Mouse (Mus musculus) liver, postnatal 0 days (tissue): ENCODE measurements around the gene Dnal4. TPM values are rescaled to one million over a fixed set of nuclear protein-coding genes. Genes with fewer than 3 reads are reported as not detected.
A peak's percentile ranks its signal among the peaks of the same experiment; 100 is the strongest.

Source experiments
- ATAC-seq: fragments of 200-750 bp; cut with Nextera tagmentation; 2 replicates; pipeline ENCODE4 v1.8.0; 2017; ENCODE audit warnings: mild to moderate bottlenecking, moderate library complexity
- DNase-seq: peaks from one replicate; pipeline ENCODE4 v3.0.0-alpha.2; 2016
- H3K27ac ChIP-seq: fragments of 300-500 bp; sonication (generic); 2 replicates; pipeline ENCODE4 v1.5.1; 2014; ENCODE audit warnings: antibody characterized with exemption, moderate library complexity, mild to moderate bottlenecking, low read depth
- H3K27me3 ChIP-seq: fragments of 300-500 bp; sonication (generic); 2 replicates; pipeline ENCODE4 v1.6.1; 2014; ENCODE audit warnings: low read length, control low read depth, mixed read lengths; ENCODE audit not compliant: insufficient read depth
- H3K36me3 ChIP-seq: fragments of 300-500 bp; sonication (generic); replicated peaks from 2 replicates; pipeline ENCODE4 v1.6.1; 2014; ENCODE audit warnings: mild to moderate bottlenecking, control low read depth, low read length, moderate library complexity, mixed read lengths; ENCODE audit not compliant: insufficient read depth
- H3K4me1 ChIP-seq: fragments of 300-500 bp; sonication (generic); 2 replicates; pipeline ENCODE4 v1.6.1; 2014; ENCODE audit warnings: antibody characterized with exemption, mild to moderate bottlenecking, control low read depth; ENCODE audit not compliant: insufficient read depth
- H3K4me2 ChIP-seq: fragments of 300-500 bp; sonication (generic); 2 replicates; pipeline ENCODE4 v1.6.1; 2014; ENCODE audit warnings: low read depth, mild to moderate bottlenecking, low read length, moderate library complexity, mixed read lengths
- H3K4me3 ChIP-seq: fragments of 300-500 bp; sonication (generic); 2 replicates; pipeline ENCODE4 v1.5.1; 2014; ENCODE audit warnings: low read depth, low read length
- H3K9ac ChIP-seq: fragments of 300-500 bp; sonication (generic); replicated peaks from 2 replicates; pipeline ENCODE4 v1.6.1; 2014; ENCODE audit warnings: mild to moderate bottlenecking, moderate library complexity
- H3K9me3 ChIP-seq: fragments of 300-500 bp; sonication (generic); 2 replicates; pipeline ENCODE4 v1.6.1; 2016; ENCODE audit warnings: mild to moderate bottlenecking, control low read depth, low read length, mixed read lengths
- CTCF ChIP-seq: sonication (generic); IDR thresholded peaks from 2 replicates; pipeline ENCODE4 v1.5.1; 2016; ENCODE audit warnings: antibody characterized with exemption, low read depth
- EP300 ChIP-seq: IDR thresholded peaks from 2 replicates; pipeline ENCODE4 v1.6.1; 2016; ENCODE audit warnings: antibody characterized with exemption, low read depth, mild to moderate bottlenecking
- WGBS: fragments of 180-500 bp; shearing (Covaris S2); extraction: QIAGEN DNeasy Blood & Tissue Kit; methylation state at CpG from one replicate; pipeline ENCODE4 v1.1.7; 2014; ENCODE audit not compliant: insufficient replicate concordance; 5-methylcytosine and 5-hydroxymethylcytosine counted together
- polyA plus RNA-seq: library from polyadenylated mRNA; unstranded; fragments of >200 nt; fragmentation: Nextera tagmentation; extraction: Ambion mirVana; gene quantifications from 2 replicates; pipeline ENCODE4 v1.2.1, GENCODE M21; 2015

Gene Dnal4
- polyA plus RNA-seq, 1 experiment from 2014 or later: 9.7 TPM

- Histone ChIP-seq H3K9me3 (no peaks in the 10 kb centered on the region), H3K4me2 (no peak overlapping the region), H3K27me3 (peaks cover 52% of the 10 kb centered on the region), H3K27ac (no peak overlapping the region), H3K4me1 (peaks cover 9% of the 10 kb centered on the region; the same call in 1 of the 2 replicates), H3K36me3 (no peaks in the 10 kb centered on the region), H3K4me3 (no peak overlapping the region), H3K9ac (no peak overlapping the region)
- DNase-seq (no peak), ATAC-seq (no peak)
- TF ChIP-seq CTCF (no peak), EP300 (no peak)
- WGBS: 55% methylated on average over 5 of the region's 5 CpGs
Measured at GRCm38 (mm10) chr15:79808658-79809057, 31.0 kb upstream of the Dnal4 start.

DNA sequence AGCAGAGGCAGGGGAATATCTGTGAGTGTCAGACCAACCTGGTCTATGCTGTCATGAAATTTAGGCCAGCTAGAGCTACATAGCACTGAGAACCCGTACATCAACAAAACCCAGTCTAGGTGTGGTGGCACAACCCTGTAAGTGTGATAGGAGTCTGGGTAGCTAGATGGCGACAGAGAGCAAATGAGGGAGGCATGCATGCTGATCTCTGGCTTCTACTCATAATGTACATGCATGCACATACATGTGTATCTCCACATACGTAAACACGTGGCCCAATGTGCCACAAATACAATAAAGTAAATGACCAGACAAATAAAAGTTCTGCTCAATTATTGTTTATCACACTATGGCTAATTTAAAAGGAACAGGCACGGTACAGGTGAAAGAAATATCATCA lies 30.5 kb upstream of the Dnal4 start:
- peak; percentile 52 for DNase-seq
- no peak overlapping the region for H3K9ac ChIP-seq
- no peak for ATAC-seq
- WGBS: 22% methylated on average over 5 of the region's 5 CpGs
- H3K27ac ChIP-seq: no peak overlapping the region
- no peak for TF ChIP-seq EP300
- peak; percentile 77 for TF ChIP-seq CTCF
- no peak overlapping the region for H3K4me2 ChIP-seq
- H3K4me1 ChIP-seq: peaks cover 11% of the 10 kb centered on the region; the same call in 1 of the 2 replicates
- peaks cover 57% of the 10 kb centered on the region for H3K27me3 ChIP-seq
- no peaks in the 10 kb centered on the region for H3K36me3 ChIP-seq
- no peaks in the 10 kb centered on the region for H3K9me3 ChIP-seq
- H3K4me3 ChIP-seq: no peak overlapping the region

- Histone ChIP-seq H3K27ac (no peak overlapping the region), H3K9me3 (no peaks in the 10 kb centered on the region), H3K4me1 (peaks cover 11% of the 10 kb centered on the region; the same call in 1 of the 2 replicates), H3K4me2 (no peak overlapping the region), H3K27me3 (peaks cover 68% of the 10 kb centered on the region), H3K4me3 (no peak overlapping the region), H3K9ac (no peak overlapping the region), H3K36me3 (no peaks in the 10 kb centered on the region)
- WGBS: 57% methylated on average over 1 of the region's 1 CpGs
- ATAC-seq (no peak), DNase-seq (no peak)
- TF ChIP-seq CTCF: no peak
- no peak for TF ChIP-seq EP300
Measured at GRCm38 (mm10) chr15:79807050-79807449, 29.4 kb upstream of the Dnal4 start.

GRCm38 (mm10) chr15:79805246-79805645 lies 27.6 kb upstream of the Dnal4 start:
- Histone ChIP-seq H3K9me3 (no peaks in the 10 kb centered on the region), H3K27ac (no peak overlapping the region), H3K27me3 (peaks cover 83% of the 10 kb centered on the region), H3K4me3 (no peak overlapping the region), H3K9ac (no peak overlapping the region), H3K4me2 (no peak overlapping the region), H3K4me1 (peaks cover 11% of the 10 kb centered on the region; the same call in 1 of the 2 replicates), H3K36me3 (no peaks in the 10 kb centered on the region)
- ATAC-seq (no peak), DNase-seq (no peak)
- WGBS: 24% methylated on average over 8 of the region's 8 CpGs
- TF ChIP-seq EP300 (no peak), CTCF (no peak)

DNA sequence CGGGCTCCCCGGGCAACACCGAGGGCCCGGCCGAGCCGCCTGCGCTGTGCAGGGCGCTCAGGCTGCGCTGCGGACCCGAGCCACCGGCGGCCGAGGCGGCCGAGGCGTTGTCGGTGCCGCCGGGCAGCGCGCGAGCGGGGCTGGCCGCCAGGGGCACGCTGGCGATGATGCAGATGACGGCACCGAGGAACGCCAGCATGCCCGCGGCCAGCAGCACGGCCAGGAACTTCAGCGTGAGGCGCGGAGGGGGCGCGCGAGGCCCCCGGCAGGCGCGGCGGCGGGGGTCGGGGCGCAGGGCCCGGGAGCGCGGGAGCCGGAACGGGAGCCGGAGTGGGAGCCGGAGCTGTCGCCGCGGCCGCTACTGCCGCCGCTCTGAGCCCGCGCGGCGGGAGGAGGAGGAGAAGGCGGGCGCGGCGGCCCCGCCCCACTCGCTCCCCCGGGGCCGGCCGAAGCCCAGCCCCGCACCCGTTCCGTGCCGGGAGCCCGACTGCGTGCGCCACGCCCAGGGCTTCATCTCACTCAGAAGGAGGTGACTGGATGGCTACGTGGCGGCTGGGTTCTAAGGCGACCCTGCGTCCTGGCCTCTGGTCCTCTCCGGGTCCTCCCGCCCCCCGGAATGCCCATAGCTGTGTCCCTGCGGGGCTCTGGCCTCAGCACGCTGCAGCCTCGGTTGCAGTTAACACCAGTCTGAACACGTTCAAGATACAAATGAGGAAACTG lies 26.9 kb upstream of the Dnal4 start, which contains the start of gene Nptxr:
TSS of gene Nptxr (minus strand) at position 415 of the 720 bp plus-strand sequence.
- no peak within 1 kb of the TSS for H3K9ac ChIP-seq
- no peaks in the 10 kb centered on the region for H3K9me3 ChIP-seq
- TF ChIP-seq CTCF: no peak
- no peak for TF ChIP-seq EP300
- H3K4me3 ChIP-seq: peak within 1 kb of the TSS; percentile 51
- DNase-seq: peak; percentile 23
- H3K27ac ChIP-seq: no peak within 1 kb of the TSS
- H3K4me1 ChIP-seq: peaks cover 11% of the 10 kb centered on the region; the same call in 1 of the 2 replicates
- 3% methylated on average over 47 of the region's 91 CpGs for WGBS
- peaks cover 85% of the 10 kb centered on the region for H3K27me3 ChIP-seq
- 0 out of 2 replicates have a peak, but pooled peaks have one; percentile 10 for ATAC-seq
- H3K4me2 ChIP-seq: peak within 1 kb of the TSS; percentile 76
- H3K36me3 ChIP-seq: no peaks in the 10 kb centered on the region

DNA sequence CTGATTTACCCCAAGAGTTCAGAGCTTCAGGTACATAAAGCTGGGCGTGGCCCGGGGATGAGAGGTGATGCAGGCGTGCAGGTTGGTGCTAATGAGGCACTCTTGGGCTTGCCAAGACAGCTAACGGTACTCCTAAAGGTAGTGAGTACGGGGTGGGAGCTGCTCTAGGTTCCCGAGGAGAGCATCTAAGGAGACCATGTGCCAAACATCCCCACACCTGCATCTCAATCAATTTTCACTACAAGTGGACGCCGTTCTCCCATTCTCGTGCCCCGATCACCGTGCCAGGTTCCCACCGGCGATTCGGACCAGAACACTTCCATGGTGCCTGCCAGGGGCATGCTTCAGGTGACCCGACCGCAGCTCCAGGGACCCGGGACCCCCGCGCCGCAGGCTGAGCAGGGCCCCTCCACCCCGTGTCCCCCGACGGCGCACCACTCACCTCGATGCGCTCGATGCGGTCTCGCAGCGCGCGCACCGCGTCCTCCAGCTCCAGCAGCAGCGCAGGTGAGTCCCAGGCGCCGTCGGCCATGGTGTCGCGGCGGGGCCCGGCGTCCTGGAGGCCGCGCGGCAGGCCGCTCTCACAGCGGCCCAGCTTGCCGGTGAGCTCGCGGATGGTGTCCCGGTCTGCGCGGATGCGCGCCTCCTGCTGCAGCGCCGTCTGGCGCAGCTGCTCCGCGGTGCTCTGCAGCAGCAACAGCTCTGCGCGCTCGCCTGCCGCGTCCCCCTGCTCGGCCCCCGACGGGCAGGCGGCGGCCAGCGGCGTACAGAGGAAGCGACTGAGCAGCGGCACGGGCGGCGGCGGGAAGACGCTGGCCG lies 26.1 kb upstream of the Dnal4 start:
- peaks cover 81% of the 10 kb centered on the region for H3K27me3 ChIP-seq
- no peak for TF ChIP-seq CTCF
- DNase-seq: no peak
- WGBS: 11% methylated on average over 57 of the region's 81 CpGs
- peak overlapping the region; percentile 51 for H3K4me3 ChIP-seq
- no peaks in the 10 kb centered on the region for H3K36me3 ChIP-seq
- peak overlapping the region; percentile 76 for H3K4me2 ChIP-seq
- peaks cover 11% of the 10 kb centered on the region; the same call in 1 of the 2 replicates for H3K4me1 ChIP-seq
- no peak overlapping the region for H3K9ac ChIP-seq
- H3K9me3 ChIP-seq: no peaks in the 10 kb centered on the region
- no peak overlapping the region for H3K27ac ChIP-seq
- no peak for ATAC-seq
